In the genomic region with DNA sequence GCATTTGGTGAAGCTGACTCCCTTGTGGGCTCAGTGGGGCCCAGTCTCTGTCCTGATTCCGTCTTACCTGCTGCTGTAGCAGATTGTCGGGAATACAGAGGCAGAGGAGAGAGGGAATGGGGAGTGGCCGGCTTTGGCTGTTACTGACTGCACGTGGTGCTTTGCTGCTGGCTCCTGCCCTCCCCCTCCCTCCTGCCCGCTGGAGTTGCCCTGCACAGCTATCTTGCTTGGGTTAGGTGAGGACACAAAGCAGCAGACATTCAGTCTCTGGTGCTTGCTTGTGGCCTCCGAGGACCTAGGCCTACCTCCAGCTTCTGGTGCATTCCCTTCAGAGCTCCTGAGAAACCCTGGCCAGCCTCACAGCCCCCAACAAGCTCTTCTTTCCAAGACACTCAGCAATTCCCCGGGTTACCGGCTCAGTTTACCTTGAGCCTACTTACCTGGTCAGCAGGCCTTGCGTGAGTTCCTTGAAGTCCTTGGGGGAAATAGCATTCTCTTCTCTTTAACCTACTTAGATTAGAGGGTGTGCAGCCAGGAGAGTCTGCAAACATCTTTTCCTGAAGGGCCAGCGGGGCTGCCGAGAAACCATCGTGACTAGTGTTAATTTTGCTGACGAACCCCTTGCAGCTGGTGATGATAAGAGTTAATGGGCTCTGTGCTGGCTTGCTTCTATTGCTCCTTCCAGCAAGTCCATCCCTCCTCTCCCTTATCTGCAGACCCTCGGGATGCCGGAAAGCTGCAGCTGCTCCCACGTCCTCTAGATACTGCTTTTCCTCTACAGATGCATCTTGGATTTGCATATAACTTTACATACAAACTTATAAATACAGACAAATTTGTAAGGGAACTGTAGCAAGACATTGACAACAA, we compare ENCODE assay signal across 10 mouse cellular contexts.
DNase-seq lines count a peak whose midpoint lies in the region; ATAC-seq lines count a peak whose summit lies in the region.
"Had no signal": no experiment of that assay in that cellular context is flagged by ENCODE, and none has a peak within 500 bp of the region (broad histone marks: within the 10 kb centered on the region; RNA-seq: fewer than 3 reads in every experiment).

No protein-coding gene starts in this region.

- ATAC-seq in kidney, embryonic 16.5 days (ENCODE audit: low FRiP score, low TSS enrichment) = no peak; the same call in 1 of the 2 replicates
- ATAC-seq: Patski had no signal

- H3K4me1 ChIP-seq in kidney, embryonic 16.5 days (ENCODE audit: insufficient read depth, low read length) = 0 out of 2 replicates have a peak, but pooled peaks cover 8% of the 10 kb centered on the region
- peaks cover 17% of the 10 kb centered on the region for H3K4me1 ChIP-seq in heart, embryonic 10.5 days
- peaks cover 9% of the 10 kb centered on the region for H3K4me1 ChIP-seq in limb, embryonic 10.5 days

- no peak overlapping the region for H3K27ac ChIP-seq in kidney, embryonic 16.5 days (ENCODE audit: low read length)
- H3K27ac ChIP-seq in heart, embryonic 10.5 days = peak overlapping the region; percentile 78
- no peak overlapping the region for H3K27ac ChIP-seq in limb, embryonic 10.5 days

- H3K36me3 ChIP-seq in kidney, embryonic 16.5 days (ENCODE audit: insufficient read depth, low read length) = 0 out of 2 replicates have a peak, but pooled peaks cover 4% of the 10 kb centered on the region
- no peaks in the 10 kb centered on the region for H3K36me3 ChIP-seq in heart, embryonic 10.5 days
- peaks cover 3% of the 10 kb centered on the region; the same call in 1 of the 2 replicates for H3K36me3 ChIP-seq in limb, embryonic 10.5 days

- H3K4me3 ChIP-seq in kidney, embryonic 16.5 days (ENCODE audit: low read length) = no peak overlapping the region
- peak overlapping the region; percentile 36; the same call in 1 of the 2 replicates for H3K4me3 ChIP-seq in heart, embryonic 10.5 days
- no peak overlapping the region for H3K4me3 ChIP-seq in limb, embryonic 10.5 days
- H3K4me3 ChIP-seq: myocyte had no signal

- no peaks in the 10 kb centered on the region for H3K27me3 ChIP-seq in kidney, embryonic 16.5 days (ENCODE audit: insufficient read depth, low read length)
- no peaks in the 10 kb centered on the region for H3K27me3 ChIP-seq in heart, embryonic 10.5 days (ENCODE audit: insufficient read depth, poor library complexity, severe bottlenecking)
- H3K27me3 ChIP-seq in limb, embryonic 10.5 days (ENCODE audit: low read depth, poor library complexity, severe bottlenecking) = no peaks in the 10 kb centered on the region
- H3K27me3 ChIP-seq: Patski had no signal

- peaks cover 8% of the 10 kb centered on the region; the same call in 1 of the 2 replicates for H3K9me3 ChIP-seq in kidney, embryonic 16.5 days (ENCODE audit: low read length)
- no peaks in the 10 kb centered on the region for H3K9me3 ChIP-seq in heart, embryonic 10.5 days
- no peaks in the 10 kb centered on the region for H3K9me3 ChIP-seq in limb, embryonic 10.5 days (replicated peaks)

- peak; percentile 69 for DNase-seq in kidney, adult 11 months
- peak; percentile 86 for DNase-seq in heart, embryonic 10.5 days (ENCODE audit: low spot score)
- DNase-seq in limb, embryonic 10.5 days (ENCODE audit: low spot score) = peak; percentile 38
- DNase-seq in testis, postnatal 10 days (ENCODE audit: low spot score) = peak; percentile 53
- DNase-seq in cerebellum, adult 9-11 months = no peak
- no peak for DNase-seq in natural killer cell, adult 2 months (ENCODE audit: low spot score in 2 of 2)
- no peak for DNase-seq in Muller cell, postnatal 12 days (ENCODE audit: inconsistent ontology term)

- WGBS in kidney, embryonic 16.5 days = 58% methylated on average over 16 of the region's 16 CpGs
- WGBS in heart, embryonic 10.5 days = 6% methylated on average over 16 of the region's 16 CpGs
- 37% methylated on average over 16 of the region's 16 CpGs for WGBS in limb, embryonic 10.5 days

- no peak overlapping the region for H3K9ac ChIP-seq in kidney, embryonic 16.5 days (replicated peaks; ENCODE audit: low read length)

- H3K4me2 ChIP-seq in kidney, embryonic 16.5 days (replicated peaks; ENCODE audit: low read depth, low read length) = no peak overlapping the region

Comparison
In these comparisons a context has a peak if more than half of its experiments do, and no peak if none do; other contexts are left out.
1. DNase-seq: peak in kidney, adult 11 months (single experiment), heart, embryonic 10.5 days (single experiment), limb, embryonic 10.5 days (single experiment) and testis, postnatal 10 days (single experiment); none in cerebellum, adult 9-11 months (single experiment), natural killer cell, adult 2 months (0 of 2) and Muller cell, postnatal 12 days (single experiment).